Mouse (Mus musculus) embryonic facial prominence, embryonic 12.5 days (tissue): ENCODE results near the gene Slc25a22. TPM values are rescaled to one million over a fixed set of nuclear protein-coding genes. Genes with fewer than 3 reads are reported as not detected.
A peak's percentile ranks its signal among the peaks of the same experiment; 100 is the strongest.
"Not testable (repeated sequence)": the region's sequence is repeated elsewhere in the genome, so short reads cannot be mapped to it uniquely, and the experiment has no call there.

Source experiments
- ATAC-seq: fragments of 200-750 bp; cut with Nextera tagmentation; 2 replicates; pipeline ENCODE4 v1.8.0; 2017; ENCODE audit not compliant: insufficient number of reproducible peaks, insufficient read depth, low FRiP score, low TSS enrichment
- H3K27ac ChIP-seq: fragments of 300-500 bp; sonication (generic); 2 replicates; pipeline ENCODE4 v1.5.1; 2016; ENCODE audit warnings: mild to moderate bottlenecking
- H3K27me3 ChIP-seq: fragments of 300-500 bp; sonication (generic); 2 replicates; pipeline ENCODE4 v1.6.1; 2016; ENCODE audit warnings: mild to moderate bottlenecking, moderate library complexity
- H3K36me3 ChIP-seq: fragments of 300-500 bp; sonication (generic); 2 replicates; pipeline ENCODE4 v1.6.1; 2016; ENCODE audit warnings: mild to moderate bottlenecking
- H3K4me1 ChIP-seq: fragments of 300-500 bp; sonication (generic); 2 replicates; pipeline ENCODE4 v1.6.1; 2016
- H3K4me2 ChIP-seq: fragments of 300-500 bp; sonication (generic); replicated peaks from 2 replicates; pipeline ENCODE4 v1.6.1; 2016; ENCODE audit warnings: mild to moderate bottlenecking, moderate library complexity
- H3K4me3 ChIP-seq: fragments of 300-500 bp; sonication (generic); 2 replicates; pipeline ENCODE4 v1.5.1; 2016; ENCODE audit warnings: mild to moderate bottlenecking
- H3K9ac ChIP-seq: fragments of 300-500 bp; sonication (generic); 2 replicates; pipeline ENCODE4 v1.6.1; 2016; ENCODE audit warnings: mild to moderate bottlenecking, moderate library complexity
- H3K9me3 ChIP-seq: fragments of 300-500 bp; sonication (generic); 2 replicates; pipeline ENCODE4 v1.6.1; 2016; ENCODE audit warnings: mild to moderate bottlenecking, moderate library complexity
- WGBS: fragments of 180-500 bp; shearing (Covaris S2); methylation state at CpG from one replicate; pipeline ENCODE4 v1.1.7; 2016; 5-methylcytosine and 5-hydroxymethylcytosine counted together
- polyA plus RNA-seq: library from polyadenylated mRNA; unstranded; fragments of >200 nt; fragmentation: Nextera tagmentation; extraction: Ambion mirVana; gene quantifications from 2 replicates; pipeline ENCODE4 v1.2.1, GENCODE M21; 2016

Slc25a22 gene
- polyA plus RNA-seq, 1 experiment from 2014 or later = 39.2 TPM

DNA sequence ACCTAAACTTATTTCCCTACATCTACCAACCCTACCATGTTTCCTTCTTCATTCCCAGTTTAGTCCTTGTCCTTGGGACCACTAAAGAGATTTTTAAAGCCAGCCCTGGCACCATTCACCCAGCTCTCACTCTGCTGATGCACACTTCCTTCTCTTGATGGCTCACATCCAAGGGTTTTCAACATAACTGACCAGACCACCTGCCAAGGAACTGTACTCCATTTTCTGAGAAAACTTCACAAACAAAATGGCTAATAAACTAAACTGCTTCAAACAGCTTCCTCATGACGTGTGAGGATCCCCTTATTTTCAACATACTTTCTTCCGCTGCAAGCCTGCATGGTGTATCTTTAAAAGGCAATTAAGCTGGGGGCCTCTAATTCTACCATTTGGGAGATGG lies 15.9 kb upstream of the Slc25a22 start:
- Histone ChIP-seq H3K9ac (no peak overlapping the region), H3K4me3 (no peak overlapping the region), H3K27me3 (peaks cover 11% of the 10 kb centered on the region), H3K27ac (no peak overlapping the region), H3K4me1 (peaks cover 17% of the 10 kb centered on the region), H3K36me3 (peaks cover 36% of the 10 kb centered on the region), H3K4me2 (no peak overlapping the region), H3K9me3 (no peaks in the 10 kb centered on the region)
- WGBS = 81% methylated on average over 2 of the region's 2 CpGs
- ATAC-seq = no peak

DNA sequence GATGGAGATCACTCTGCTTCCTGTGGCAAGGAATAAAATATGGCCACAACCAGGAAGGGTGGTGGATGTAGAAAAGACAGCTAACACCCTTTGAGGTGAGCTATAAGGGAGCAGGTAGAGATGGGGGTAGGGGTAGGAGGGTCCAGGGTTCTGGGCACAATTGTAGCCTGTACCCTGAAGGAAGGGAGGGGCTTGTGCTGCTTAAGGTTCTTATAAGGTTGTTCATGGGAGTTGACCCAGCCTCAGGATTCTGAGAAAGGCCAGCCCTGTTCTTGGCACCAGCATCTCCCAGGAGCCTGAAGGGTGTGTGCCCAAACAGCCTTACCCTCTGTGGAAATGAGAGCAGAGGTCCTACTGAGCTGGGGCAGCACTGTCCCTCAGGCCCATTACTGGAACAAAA lies 14.2 kb upstream of the Slc25a22 start:
- no peak overlapping the region for H3K4me2 ChIP-seq
- no peak overlapping the region for H3K27ac ChIP-seq
- 0 out of 2 replicates have a peak, but pooled peaks cover under 1% of the 10 kb centered on the region for H3K27me3 ChIP-seq
- H3K4me1 ChIP-seq = peaks cover 23% of the 10 kb centered on the region
- no peak for ATAC-seq
- H3K9me3 ChIP-seq = no peaks in the 10 kb centered on the region
- no peak overlapping the region for H3K4me3 ChIP-seq
- H3K36me3 ChIP-seq = peaks cover 38% of the 10 kb centered on the region
- H3K9ac ChIP-seq = no peak overlapping the region

DNA sequence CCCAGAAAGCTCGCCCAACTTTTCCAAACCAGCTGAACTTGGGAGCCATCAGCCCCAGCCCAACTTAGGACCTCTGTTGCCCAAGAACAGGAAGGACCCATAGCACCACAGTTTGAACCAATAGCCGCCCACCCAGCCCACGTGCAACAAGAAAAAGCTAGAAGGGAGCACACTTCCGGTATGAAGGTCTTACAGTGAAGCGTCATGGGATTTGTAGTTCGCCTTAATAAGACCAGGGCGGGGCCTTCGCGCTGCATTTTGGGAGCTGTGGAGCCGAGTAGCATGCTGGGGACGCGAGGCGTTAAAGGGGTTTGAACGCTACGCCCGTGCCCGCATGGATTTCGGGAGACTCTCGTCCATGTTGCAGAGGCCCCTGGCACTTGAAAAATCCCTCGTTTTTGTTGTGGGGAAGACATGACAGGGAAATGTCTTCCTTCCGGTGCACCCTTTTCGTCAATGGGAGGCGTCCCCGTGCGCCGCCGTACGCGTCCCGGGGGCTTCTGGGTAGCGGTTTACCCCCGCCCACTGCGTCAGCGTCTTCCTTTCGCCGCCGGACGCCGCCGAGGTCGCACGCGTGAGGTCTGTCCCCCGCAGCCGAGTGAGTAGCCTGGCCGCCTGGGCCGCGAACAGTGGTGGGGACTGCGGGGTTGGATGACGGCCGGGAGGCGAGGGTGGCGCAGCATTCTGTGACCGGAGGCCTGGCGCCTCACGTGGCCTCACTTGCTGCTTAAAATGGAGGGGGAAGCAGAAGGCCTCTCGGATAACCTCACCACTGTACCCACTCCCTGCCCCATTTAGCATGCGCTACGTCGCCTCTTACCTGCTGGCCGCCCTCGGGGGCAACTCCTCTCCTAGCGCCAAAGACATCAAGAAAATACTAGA lies 9.7 kb upstream of the Slc25a22 start, which contains the start of gene Rplp2:
Gene Rplp2, plus strand, starts transcription at position 261 of the 882 bp plus-strand sequence.
- Histone ChIP-seq H3K4me1 (peaks cover 21% of the 10 kb centered on the region), H3K4me3 (peak within 1 kb of the TSS; percentile 78), H3K27me3 (no peaks in the 10 kb centered on the region), H3K4me2 (peak within 1 kb of the TSS; percentile 71), H3K9me3 (no peaks in the 10 kb centered on the region), H3K27ac (peak within 1 kb of the TSS; percentile 81), H3K9ac (peak within 1 kb of the TSS; percentile 91), H3K36me3 (peaks cover 37% of the 10 kb centered on the region)
- ATAC-seq = peak; percentile 85
- under 1% methylated on average over 63 of the region's 63 CpGs for WGBS

DNA sequence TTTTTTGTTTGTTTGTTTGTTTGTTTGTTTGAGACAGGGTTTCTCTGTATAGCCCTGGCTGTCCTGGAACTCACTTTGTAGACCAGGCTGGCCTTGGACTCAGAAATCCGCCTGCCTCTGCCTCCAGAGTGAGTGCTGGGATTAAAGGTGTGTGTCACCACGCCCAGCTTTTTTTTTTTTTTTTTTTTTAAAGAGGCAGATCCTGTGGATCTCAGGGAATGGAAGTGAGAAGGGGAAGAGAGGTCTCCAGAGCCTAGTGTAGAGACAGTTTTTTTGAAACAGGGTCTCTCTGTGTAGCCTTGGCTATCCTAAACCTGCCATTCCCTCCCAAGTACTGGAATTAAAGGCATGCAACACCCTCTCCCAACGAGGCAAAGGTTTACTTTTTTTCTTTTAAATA lies 8.7 kb upstream of the Slc25a22 start:
- 80% methylated on average over 3 of the region's 3 CpGs for WGBS
- H3K4me2 ChIP-seq = peak overlapping the region; percentile 71; the same call in 1 of the 2 replicates
- peaks cover 29% of the 10 kb centered on the region for H3K4me1 ChIP-seq
- ATAC-seq, H3K9me3 ChIP-seq, H3K27ac ChIP-seq, H3K27me3 ChIP-seq, H3K9ac ChIP-seq: not testable (repeated sequence)
- peaks cover 35% of the 10 kb centered on the region for H3K36me3 ChIP-seq
- peak overlapping the region; percentile 8; the same call in 1 of the 2 replicates for H3K4me3 ChIP-seq

DNA sequence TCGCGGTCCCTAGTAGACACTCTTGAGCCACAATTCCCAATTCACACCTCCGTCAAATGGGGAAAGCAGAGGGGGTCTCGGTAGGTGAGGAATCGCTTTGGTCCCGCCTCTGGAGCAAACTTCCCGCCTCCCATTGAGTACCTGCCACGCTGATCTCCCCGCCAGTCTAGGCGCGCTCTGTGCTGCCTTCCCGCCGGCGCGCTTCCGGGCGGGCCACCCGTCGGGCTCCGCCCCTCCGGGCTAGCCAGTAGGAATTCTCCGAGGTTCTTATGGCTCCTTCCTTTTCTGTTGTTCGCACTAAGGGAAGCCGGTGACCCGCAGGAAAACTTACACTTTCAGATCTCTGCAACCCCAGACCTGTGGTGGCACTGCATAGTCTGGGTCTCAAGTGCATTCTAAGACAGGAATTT lies 6.1 kb upstream of the Slc25a22 start, which contains the start of gene Pidd1:
Gene Pidd1, minus strand, starts transcription at position 198 of the 410 bp plus-strand sequence.
- Histone ChIP-seq H3K4me3 (peak within 1 kb of the TSS; percentile 38), H3K27ac (peak within 1 kb of the TSS; percentile 38), H3K27me3 (no peaks in the 10 kb centered on the region), H3K4me2 (peak within 1 kb of the TSS; percentile 57), H3K9ac (peak within 1 kb of the TSS; percentile 53), H3K9me3 (no peaks in the 10 kb centered on the region), H3K4me1 (peaks cover 27% of the 10 kb centered on the region), H3K36me3 (peaks cover 36% of the 10 kb centered on the region)
- under 1% methylated on average over 25 of the region's 25 CpGs for WGBS
- ATAC-seq = 0 out of 2 replicates have a peak, but pooled peaks have one; percentile 37

DNA sequence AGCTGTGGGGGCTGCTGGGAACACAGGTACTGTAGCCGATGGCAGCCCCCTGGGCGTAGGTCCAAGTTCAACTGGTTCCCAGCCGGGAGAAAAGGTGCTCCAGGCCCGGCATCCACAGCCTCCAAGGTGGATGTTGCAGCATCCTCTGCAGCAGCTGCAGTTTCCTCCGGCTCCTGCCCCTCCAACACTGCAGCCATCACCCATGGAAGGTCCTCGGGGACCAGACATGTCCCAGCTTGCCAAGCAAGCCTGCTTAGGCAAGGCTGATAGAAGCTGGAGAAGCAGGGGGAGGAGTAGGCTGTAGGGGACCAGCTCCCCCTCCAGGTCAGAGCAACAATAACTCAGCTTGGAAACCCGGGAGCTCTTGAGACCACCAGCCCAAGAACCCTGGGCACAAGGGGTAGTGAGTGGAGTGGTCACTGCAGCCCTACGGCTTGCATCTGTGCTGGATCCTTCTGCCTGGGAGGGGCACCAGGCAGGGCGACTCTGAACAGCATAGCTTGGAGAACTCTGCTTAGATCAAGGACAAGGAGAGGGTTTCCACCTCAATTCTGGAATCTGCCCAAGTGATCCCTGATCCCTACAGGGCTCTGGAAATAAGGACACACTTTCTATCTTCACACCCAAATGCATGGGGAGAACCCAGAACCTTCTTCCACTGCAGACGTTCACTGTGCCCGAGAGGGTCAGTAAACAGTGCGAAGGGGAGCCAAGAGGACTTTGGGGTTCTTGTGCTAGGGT lies 5.6 kb upstream of the Slc25a22 start:
- 26% methylated on average over 12 of the region's 12 CpGs for WGBS
- Histone ChIP-seq H3K4me1 (peaks cover 21% of the 10 kb centered on the region), H3K4me2 (peak overlapping the region; percentile 57), H3K4me3 (peak overlapping the region; percentile 38), H3K27ac (peak overlapping the region; percentile 38), H3K9me3 (no peaks in the 10 kb centered on the region), H3K27me3 (no peaks in the 10 kb centered on the region), H3K9ac (peak overlapping the region; percentile 53), H3K36me3 (peaks cover 38% of the 10 kb centered on the region)
- ATAC-seq = no peak

DNA sequence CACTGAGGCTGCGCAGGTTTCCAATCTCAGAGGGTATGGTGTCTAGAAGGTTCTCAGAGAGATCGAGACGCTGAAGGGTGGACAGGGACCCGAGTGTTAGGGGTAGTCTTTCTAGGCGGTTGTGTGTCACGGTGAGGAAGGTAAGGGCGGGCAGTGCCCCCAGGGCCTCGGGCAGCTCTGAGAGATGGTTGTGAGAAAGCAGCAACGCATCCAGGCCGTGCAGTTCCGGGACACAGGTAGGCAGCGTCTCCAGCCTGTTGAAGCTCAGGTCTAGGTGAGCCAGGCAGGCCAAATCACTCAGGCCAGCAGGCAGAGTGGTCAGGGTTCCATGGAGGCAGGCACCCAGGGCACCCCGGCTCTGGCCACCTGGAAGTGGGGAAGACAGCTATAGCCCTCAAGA lies 4.5 kb upstream of the Slc25a22 start:
- H3K4me3 ChIP-seq = peak overlapping the region; percentile 38; the same call in 1 of the 2 replicates
- no peak for ATAC-seq
- peaks cover 21% of the 10 kb centered on the region for H3K4me1 ChIP-seq
- H3K9me3 ChIP-seq = no peaks in the 10 kb centered on the region
- peaks cover 41% of the 10 kb centered on the region for H3K36me3 ChIP-seq
- H3K9ac ChIP-seq = peak overlapping the region; percentile 53
- 92% methylated on average over 13 of the region's 13 CpGs for WGBS
- no peak overlapping the region for H3K27ac ChIP-seq
- H3K4me2 ChIP-seq = peak overlapping the region; percentile 57
- no peaks in the 10 kb centered on the region for H3K27me3 ChIP-seq

DNA sequence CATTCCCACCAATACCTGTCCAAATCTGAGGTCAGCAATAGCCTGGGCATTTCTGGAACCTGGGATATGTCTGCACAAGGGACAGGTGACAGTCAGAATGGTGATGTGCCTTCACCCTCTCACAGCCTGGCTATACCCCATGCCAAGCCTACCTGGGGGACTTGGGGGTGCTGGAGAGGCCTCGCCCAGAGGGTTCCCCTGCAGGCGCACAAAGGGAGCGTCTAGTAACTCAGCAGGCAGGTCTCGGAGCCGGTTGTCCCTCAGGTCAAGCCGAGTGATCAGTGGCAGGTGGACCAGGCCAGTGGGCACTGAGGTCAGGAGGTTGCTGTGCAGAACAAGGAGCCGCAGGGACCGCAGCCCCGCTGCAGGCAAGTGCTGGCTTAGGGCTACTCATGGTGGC lies 3.8 kb upstream of the Slc25a22 start:
- Histone ChIP-seq H3K4me1 (peaks cover 28% of the 10 kb centered on the region), H3K27me3 (no peaks in the 10 kb centered on the region), H3K4me2 (no peak overlapping the region), H3K9me3 (no peaks in the 10 kb centered on the region), H3K9ac (no peak overlapping the region), H3K27ac (no peak overlapping the region), H3K4me3 (no peak overlapping the region), H3K36me3 (peaks cover 41% of the 10 kb centered on the region)
- 90% methylated on average over 9 of the region's 9 CpGs for WGBS
- ATAC-seq = no peak

DNA sequence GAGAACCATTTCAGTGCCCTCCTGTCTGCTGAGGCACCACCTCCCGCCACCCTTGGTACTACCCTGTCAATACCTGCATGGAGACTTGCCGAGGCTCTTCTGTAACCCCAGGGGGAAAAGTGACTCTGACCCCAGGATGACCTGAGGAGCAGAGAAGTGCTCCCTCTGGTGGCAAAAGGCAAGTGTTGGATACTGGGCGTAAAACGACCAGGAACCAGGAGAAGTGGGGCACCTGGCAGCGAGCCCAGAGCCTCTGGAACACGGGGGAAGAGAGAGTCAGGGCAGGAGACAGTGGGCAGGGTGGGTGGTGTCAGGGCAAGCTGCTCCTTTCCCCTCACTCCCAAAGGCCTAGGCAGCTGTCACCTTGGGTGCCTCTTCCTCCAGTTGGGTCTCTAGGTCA lies 2.9 kb upstream of the Slc25a22 start:
- no peak overlapping the region for H3K4me3 ChIP-seq
- H3K4me2 ChIP-seq = no peak overlapping the region
- H3K4me1 ChIP-seq = peaks cover 35% of the 10 kb centered on the region
- no peak for ATAC-seq
- no peaks in the 10 kb centered on the region for H3K9me3 ChIP-seq
- no peaks in the 10 kb centered on the region for H3K27me3 ChIP-seq
- H3K36me3 ChIP-seq = peaks cover 41% of the 10 kb centered on the region
- no peak overlapping the region for H3K27ac ChIP-seq
- WGBS = 40% methylated on average over 6 of the region's 6 CpGs
- H3K9ac ChIP-seq = no peak overlapping the region

DNA sequence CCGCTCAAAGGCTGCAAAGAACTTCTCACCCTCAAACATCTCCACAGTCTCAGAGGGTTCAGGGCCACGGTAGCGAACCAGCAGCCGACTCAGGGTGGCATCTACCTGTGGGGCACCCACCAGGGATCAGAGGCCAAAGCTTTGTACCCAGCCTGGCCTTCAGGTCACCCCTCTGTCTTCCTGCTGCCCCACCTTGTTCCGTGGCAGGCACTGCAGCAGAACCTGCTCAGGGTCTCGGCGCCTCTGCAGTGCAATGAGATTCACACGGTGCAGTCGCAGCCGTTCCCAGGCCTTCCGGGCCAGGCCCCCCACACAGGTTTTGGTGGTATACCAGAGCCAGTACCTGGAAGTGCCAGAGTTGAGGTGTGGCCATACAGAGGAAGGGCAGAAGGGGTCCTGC lies 2.1 kb upstream of the Slc25a22 start:
- H3K4me2 ChIP-seq = no peak overlapping the region
- H3K9me3 ChIP-seq = no peaks in the 10 kb centered on the region
- no peak overlapping the region for H3K27ac ChIP-seq
- WGBS = 93% methylated on average over 11 of the region's 11 CpGs
- H3K27me3 ChIP-seq = no peaks in the 10 kb centered on the region
- no peak overlapping the region for H3K9ac ChIP-seq
- H3K4me1 ChIP-seq = peaks cover 41% of the 10 kb centered on the region
- no peak for ATAC-seq
- peaks cover 41% of the 10 kb centered on the region for H3K36me3 ChIP-seq
- H3K4me3 ChIP-seq = no peak overlapping the region

DNA sequence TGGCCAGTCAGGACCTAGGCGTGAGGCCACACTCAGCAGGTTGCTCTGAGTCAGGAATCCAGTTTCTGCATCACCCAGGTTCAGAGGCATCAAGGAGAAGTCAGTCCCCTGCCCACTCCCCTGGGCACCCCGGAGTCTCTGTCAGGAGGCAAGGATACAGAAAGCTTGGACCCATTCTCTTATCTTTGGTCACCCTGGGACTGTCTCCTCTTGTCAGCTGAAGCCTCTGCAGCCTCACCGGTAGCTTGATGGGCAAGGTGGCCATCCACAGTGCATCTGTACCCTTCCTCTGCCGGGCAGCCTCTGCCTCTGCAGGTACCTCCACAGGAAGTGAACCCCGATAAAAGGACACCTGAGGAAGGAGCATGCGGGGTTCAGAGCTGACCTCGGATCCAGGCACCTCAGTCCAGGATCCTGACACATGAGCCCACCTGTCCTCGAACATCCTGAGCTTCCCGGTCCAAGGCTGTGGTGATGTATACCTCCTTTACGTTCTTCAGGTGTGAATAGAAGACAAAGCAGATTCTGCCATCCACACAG lies 1.5 kb upstream of the Slc25a22 start:
- Histone ChIP-seq H3K36me3 (peaks cover 41% of the 10 kb centered on the region), H3K27ac (no peak overlapping the region), H3K27me3 (no peaks in the 10 kb centered on the region), H3K4me3 (no peak overlapping the region), H3K9ac (no peak overlapping the region), H3K9me3 (no peaks in the 10 kb centered on the region), H3K4me1 (peaks cover 47% of the 10 kb centered on the region), H3K4me2 (no peak overlapping the region)
- WGBS = 91% methylated on average over 10 of the region's 10 CpGs
- no peak for ATAC-seq
